Mouse (Mus musculus) olfactory bulb, adult 2 months (tissue): ENCODE results near the gene Lama2.

Experiments used
- CTCF ChIP-seq: fragments of 200-500 bp; IDR thresholded peaks from 2 replicates; pipeline ENCODE4 v1.5.1; 2012; ENCODE audit warnings: low read depth, mild to moderate bottlenecking, low read length, moderate library complexity; ENCODE audit not compliant: insufficient read depth
- POLR2A ChIP-seq: fragments of 200-500 bp; IDR thresholded peaks from 2 replicates; pipeline ENCODE4 v1.6.1; 2012; ENCODE audit warnings: mild to moderate bottlenecking, low read depth, low read length, moderate library complexity; ENCODE audit not compliant: insufficient read depth

DNA sequence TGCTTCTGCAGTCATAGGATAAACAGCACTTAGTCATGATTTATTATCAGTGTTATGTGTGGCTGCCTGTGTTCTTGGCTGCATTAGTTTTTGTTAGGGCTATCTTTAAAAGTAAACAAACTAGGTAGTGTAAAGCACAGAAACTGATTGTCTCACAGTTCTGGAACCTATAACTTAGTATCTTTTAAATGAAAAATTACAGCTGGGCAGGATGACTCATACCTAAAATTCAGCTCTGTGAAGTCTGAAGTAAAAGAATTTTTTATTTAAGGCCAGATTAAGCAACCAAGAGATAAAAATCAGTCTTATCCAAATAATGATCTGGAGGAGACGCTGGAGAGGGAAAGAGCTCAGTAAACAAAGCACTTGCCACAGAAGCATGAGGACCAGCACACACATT lies 43.8 kb upstream of the Lama2 start:
- TF ChIP-seq POLR2A: no peak
- no peak for TF ChIP-seq CTCF
